Mouse (Mus musculus) forebrain, embryonic 16.5 days (tissue): Measurements from ENCODE around the gene Hsf5. TPM values are rescaled to one million over a fixed set of nuclear protein-coding genes. Genes with fewer than 3 reads are reported as not detected.
A peak's percentile ranks its signal among the peaks of the same experiment; 100 is the strongest.

Experiments
- ATAC-seq: fragments of 200-750 bp; cut with Nextera tagmentation; 2 replicates; pipeline ENCODE4 v1.8.0; 2017; ENCODE audit warnings: mild to moderate bottlenecking, moderate library complexity
- H3K27ac ChIP-seq: fragments of 300-500 bp; sonication (generic); 2 replicates; pipeline ENCODE4 v1.5.1; 2014; ENCODE audit warnings: low read length, control low read depth
- H3K27me3 ChIP-seq: fragments of 300-500 bp; sonication (generic); replicated peaks from 2 replicates; pipeline ENCODE4 v1.6.1; 2014; ENCODE audit warnings: low read length; ENCODE audit not compliant: control insufficient read depth, insufficient read depth
- H3K36me3 ChIP-seq: fragments of 300-500 bp; sonication (generic); 2 replicates; pipeline ENCODE4 v1.6.1; 2014; ENCODE audit not compliant: control insufficient read depth, insufficient read depth
- H3K4me1 ChIP-seq: fragments of 300-500 bp; sonication (generic); replicated peaks from 2 replicates; pipeline ENCODE4 v1.6.1; 2014; ENCODE audit warnings: low read length; ENCODE audit not compliant: control insufficient read depth, insufficient read depth
- H3K4me2 ChIP-seq: fragments of 300-500 bp; sonication (generic); 2 replicates; pipeline ENCODE4 v1.6.1; 2014; ENCODE audit warnings: mild to moderate bottlenecking, low read length, control low read depth
- H3K4me3 ChIP-seq: fragments of 300-500 bp; sonication (generic); replicated peaks from 2 replicates; pipeline ENCODE4 v1.5.1; 2014; ENCODE audit warnings: mild to moderate bottlenecking, low read length, control low read depth
- H3K9ac ChIP-seq: fragments of 300-500 bp; sonication (generic); replicated peaks from 2 replicates; pipeline ENCODE4 v1.6.1; 2014; ENCODE audit warnings: low read depth, low read length, control low read depth
- H3K9me3 ChIP-seq: fragments of 300-500 bp; sonication (generic); 2 replicates; pipeline ENCODE4 v1.6.1; 2016; ENCODE audit warnings: low read length; ENCODE audit not compliant: control insufficient read depth
- WGBS: fragments of 180-500 bp; shearing (Covaris S2); extraction: QIAGEN DNeasy Blood & Tissue Kit; methylation state at CpG from one replicate; pipeline ENCODE4 v1.1.7; 2014; 5-methylcytosine and 5-hydroxymethylcytosine counted together
- polyA plus RNA-seq: library from polyadenylated mRNA; unstranded; fragments of >200 nt; fragmentation: Nextera tagmentation; extraction: Ambion mirVana; gene quantifications from 2 replicates; pipeline ENCODE4 v1.2.1, GENCODE M21; 2015

The Hsf5 gene
- polyA plus RNA-seq, 1 experiment from 2014 or later = 0.46 TPM

- peaks cover 17% of the 10 kb centered on the region for H3K4me1 ChIP-seq
- H3K27me3 ChIP-seq = no peaks in the 10 kb centered on the region; the same call in 1 of the 2 replicates
- peak overlapping the region; percentile 6; the same call in 1 of the 2 replicates for H3K27ac ChIP-seq
- H3K9me3 ChIP-seq = no peaks in the 10 kb centered on the region
- peak; percentile 38; the same call in 1 of the 2 replicates for ATAC-seq
- H3K4me3 ChIP-seq = peak overlapping the region; percentile 63
- peak overlapping the region; percentile 97 for H3K4me2 ChIP-seq
- 11% methylated on average over 10 of the region's 10 CpGs for WGBS
- peak overlapping the region; percentile 82 for H3K9ac ChIP-seq
- H3K36me3 ChIP-seq = no peaks in the 10 kb centered on the region
Observed at GRCm38 (mm10) chr11:87578963-87579601, 37.9 kb upstream of the Hsf5 start.

DNA sequence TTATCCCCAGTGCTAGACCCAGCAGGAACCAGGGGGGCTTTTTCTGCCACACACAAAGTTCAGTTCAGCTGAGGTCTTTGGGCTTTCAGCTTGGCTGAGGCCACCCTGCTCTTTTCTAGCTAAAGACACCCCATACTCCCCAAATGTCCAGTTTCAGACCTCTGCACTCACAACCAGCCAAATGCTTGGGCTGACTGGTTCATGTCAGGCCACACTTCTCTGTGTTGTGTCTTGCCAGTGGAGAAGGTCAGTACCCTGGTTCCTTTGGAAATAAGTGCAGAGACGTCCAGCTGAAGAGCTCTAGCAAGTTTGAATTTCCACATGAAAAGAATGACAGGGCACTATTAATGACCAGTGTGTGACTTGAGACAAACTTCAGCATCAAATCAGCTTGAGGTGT, 37.3 kb upstream of the Hsf5 start:
- Histone ChIP-seq H3K4me2 (no peak overlapping the region), H3K27me3 (no peaks in the 10 kb centered on the region; the same call in 1 of the 2 replicates), H3K9me3 (no peaks in the 10 kb centered on the region), H3K9ac (no peak overlapping the region), H3K36me3 (no peaks in the 10 kb centered on the region), H3K4me1 (peaks cover 17% of the 10 kb centered on the region), H3K4me3 (no peak overlapping the region), H3K27ac (no peak overlapping the region)
- WGBS = 37% methylated on average over 1 of the region's 1 CpGs
- no peak for ATAC-seq

- WGBS = 45% methylated on average over 10 of the region's 10 CpGs
Observed at GRCm38 (mm10) chr11:87580543-87581085, 36.4 kb upstream of the Hsf5 start.

GRCm38 (mm10) chr11:87581161-87581865, 35.7 kb upstream of the Hsf5 start:
- Histone ChIP-seq H3K4me2 (no peak overlapping the region), H3K36me3 (no peaks in the 10 kb centered on the region), H3K4me1 (peaks cover 17% of the 10 kb centered on the region), H3K27me3 (no peaks in the 10 kb centered on the region; the same call in 1 of the 2 replicates), H3K9ac (no peak overlapping the region), H3K27ac (no peak overlapping the region), H3K9me3 (no peaks in the 10 kb centered on the region), H3K4me3 (no peak overlapping the region)
- WGBS = 84% methylated on average over 12 of the region's 12 CpGs
- ATAC-seq = no peak

More at GRCm38 (mm10) chr11:87580543-87581085, 36.4 kb upstream of the Hsf5 start:
- Histone ChIP-seq H3K27ac (no peak overlapping the region), H3K4me3 (no peak overlapping the region), H3K9me3 (no peaks in the 10 kb centered on the region), H3K36me3 (no peaks in the 10 kb centered on the region), H3K4me2 (no peak overlapping the region), H3K4me1 (peaks cover 17% of the 10 kb centered on the region), H3K27me3 (no peaks in the 10 kb centered on the region; the same call in 1 of the 2 replicates), H3K9ac (no peak overlapping the region)
- ATAC-seq = no peak

DNA sequence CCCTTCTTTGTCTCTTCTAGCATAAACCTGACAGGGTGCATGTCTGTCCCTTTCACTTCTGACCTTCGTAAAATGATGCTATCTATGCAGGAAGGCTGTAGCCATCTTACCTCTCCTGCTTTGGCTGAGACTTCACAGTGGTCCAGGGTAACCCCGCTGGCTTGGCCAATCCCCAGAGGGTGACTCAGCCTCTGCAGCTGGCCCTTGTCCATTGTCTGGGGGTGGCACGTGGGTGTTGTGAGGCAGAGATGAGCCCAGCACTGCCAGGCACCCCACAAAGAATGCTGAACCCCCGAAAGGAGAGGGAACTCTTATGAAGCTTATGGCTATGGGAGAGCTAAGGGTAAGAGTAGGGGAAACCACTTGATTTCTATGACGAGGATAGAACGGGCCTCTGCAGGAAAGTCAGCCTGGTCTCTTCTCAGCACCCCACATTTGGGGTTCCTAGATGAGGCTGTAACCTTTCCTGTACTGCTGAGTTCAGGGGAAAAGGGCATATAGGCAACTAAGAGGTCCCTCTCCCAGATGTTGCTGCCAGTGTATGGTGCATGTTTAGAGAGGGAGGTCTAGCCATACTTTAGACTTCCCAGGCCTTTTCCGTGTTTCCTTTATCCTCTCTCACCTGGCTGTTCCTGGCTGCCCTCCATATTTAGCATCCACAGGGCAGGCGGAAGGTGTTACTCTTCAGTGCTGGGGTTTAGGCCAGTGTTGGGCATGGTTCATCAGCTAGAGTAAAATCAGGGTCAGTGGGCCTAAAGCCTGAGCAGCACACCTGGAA, 34.8 kb upstream of the Hsf5 start:
- no peak overlapping the region for H3K9ac ChIP-seq
- 82% methylated on average over 8 of the region's 8 CpGs for WGBS
- H3K4me3 ChIP-seq = no peak overlapping the region
- no peak overlapping the region for H3K27ac ChIP-seq
- no peak for ATAC-seq
- H3K9me3 ChIP-seq = no peaks in the 10 kb centered on the region
- H3K27me3 ChIP-seq = no peaks in the 10 kb centered on the region
- peaks cover 17% of the 10 kb centered on the region for H3K4me1 ChIP-seq
- H3K36me3 ChIP-seq = no peaks in the 10 kb centered on the region
- H3K4me2 ChIP-seq = no peak overlapping the region

GRCm38 (mm10) chr11:87583291-87584034, 33.5 kb upstream of the Hsf5 start:
- H3K4me3 ChIP-seq = no peak overlapping the region
- no peaks in the 10 kb centered on the region for H3K36me3 ChIP-seq
- H3K27me3 ChIP-seq = no peaks in the 10 kb centered on the region
- no peak overlapping the region for H3K27ac ChIP-seq
- no peak for ATAC-seq
- H3K4me2 ChIP-seq = no peak overlapping the region
- H3K9ac ChIP-seq = no peak overlapping the region
- peaks cover 8% of the 10 kb centered on the region for H3K4me1 ChIP-seq
- WGBS = 87% methylated on average over 6 of the region's 6 CpGs
- no peaks in the 10 kb centered on the region for H3K9me3 ChIP-seq

DNA sequence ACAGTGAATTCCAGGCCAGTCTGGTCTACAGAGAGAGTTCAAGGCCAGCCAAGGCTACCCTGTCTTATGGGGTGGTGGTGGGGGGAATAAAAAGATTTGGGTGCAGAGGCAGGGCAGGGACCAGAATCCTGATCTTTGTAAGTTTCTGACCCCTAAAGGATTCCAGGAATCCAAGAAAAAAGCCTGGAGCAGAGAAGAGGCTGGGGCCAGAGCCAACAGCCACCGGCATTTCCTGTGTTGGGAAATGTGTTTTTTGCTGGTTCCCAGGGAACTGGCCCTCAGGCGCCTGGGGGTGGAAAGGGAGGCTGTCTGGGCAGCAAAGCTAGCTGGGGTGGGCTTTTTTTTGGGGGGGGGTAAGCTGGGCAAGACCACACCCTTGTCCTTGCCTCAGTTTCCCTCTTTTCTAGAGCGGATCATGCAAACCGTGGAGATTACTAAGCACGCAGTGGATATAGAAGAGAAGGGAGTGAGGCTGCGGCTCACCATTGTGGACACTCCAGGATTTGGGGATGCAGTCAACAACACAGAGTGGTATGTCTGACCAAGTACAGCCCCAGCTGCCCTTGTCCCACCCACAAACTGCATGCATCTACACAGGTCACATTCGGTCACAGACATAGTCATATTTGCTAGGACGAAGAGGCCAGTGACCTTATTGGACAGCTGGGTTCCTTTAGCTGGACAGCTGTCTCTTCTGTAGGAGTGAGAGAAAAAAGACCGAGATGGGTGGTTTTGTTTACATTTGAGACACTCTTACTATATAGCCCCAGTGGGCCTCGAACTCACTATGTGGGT, 32.1 kb upstream of the Hsf5 start:
- H3K36me3 ChIP-seq = no peaks in the 10 kb centered on the region
- peaks cover 5% of the 10 kb centered on the region for H3K4me1 ChIP-seq
- H3K9ac ChIP-seq = no peak overlapping the region
- 86% methylated on average over 10 of the region's 10 CpGs for WGBS
- H3K4me2 ChIP-seq = no peak overlapping the region
- ATAC-seq = no peak
- no peaks in the 10 kb centered on the region for H3K9me3 ChIP-seq
- H3K27ac ChIP-seq = no peak overlapping the region
- no peaks in the 10 kb centered on the region for H3K27me3 ChIP-seq
- no peak overlapping the region for H3K4me3 ChIP-seq

- WGBS = 93% methylated on average over 5 of the region's 5 CpGs
Observed at GRCm38 (mm10) chr11:87587211-87587874, 29.6 kb upstream of the Hsf5 start.

More at GRCm38 (mm10) chr11:87587211-87587874, 29.6 kb upstream of the Hsf5 start:
- no peak for ATAC-seq
- Histone ChIP-seq H3K9ac (no peak overlapping the region), H3K4me3 (no peak overlapping the region), H3K4me1 (peaks cover 14% of the 10 kb centered on the region), H3K27me3 (no peaks in the 10 kb centered on the region), H3K4me2 (no peak overlapping the region), H3K9me3 (no peaks in the 10 kb centered on the region), H3K27ac (no peak overlapping the region), H3K36me3 (no peaks in the 10 kb centered on the region)
